Mouse (Mus musculus) bone marrow macrophage, adult 2 months (primary cell): Measurements from ENCODE around the gene Samd5. TPM values are rescaled to one million over a fixed set of nuclear protein-coding genes. Genes with fewer than 3 reads are reported as not detected.

Experiments used
- H3K27ac ChIP-seq: 2 replicates; pipeline ENCODE4 v1.5.1; 2012; ENCODE audit warnings: low read depth, low read length; ENCODE audit not compliant: insufficient read depth
- H3K4me1 ChIP-seq: 2 replicates; pipeline ENCODE4 v1.6.1; 2012; ENCODE audit warnings: low read length; ENCODE audit not compliant: control insufficient read depth, insufficient read depth
- H3K4me3 ChIP-seq: 2 replicates; pipeline ENCODE4 v1.5.1; 2012; ENCODE audit warnings: mild to moderate bottlenecking, low read length, moderate library complexity; ENCODE audit not compliant: insufficient read depth
- CTCF ChIP-seq: IDR thresholded peaks from 2 replicates; pipeline ENCODE4 v1.5.1; 2012; ENCODE audit warnings: low read depth, mild to moderate bottlenecking, low read length, moderate library complexity
- POLR2A ChIP-seq: IDR thresholded peaks from 2 replicates; pipeline ENCODE4 v1.6.1; 2012; ENCODE audit warnings: mild to moderate bottlenecking, low read depth, low read length, borderline replicate concordance
- polyA plus RNA-seq: library from polyadenylated mRNA; stranded (reverse); fragments of >200 nt; gene quantifications from 2 replicates; pipeline ENCODE4 v1.2.4, GENCODE M21; 2012; ENCODE audit not compliant: missing spikeins, insufficient read depth, insufficient read length

Samd5 gene
- polyA plus RNA-seq = not detected in 2 replicates

- Histone ChIP-seq H3K4me1 (no peaks in the 10 kb centered on the region; the same call in 1 of the 2 replicates), H3K4me3 (peak within 1 kb of the TSS; percentile 44), H3K27ac (no peak within 1 kb of the TSS)
- no peak for TF ChIP-seq POLR2A
- TF ChIP-seq CTCF = no peak
Observed at GRCm38 (mm10) chr10:9674561-9675521, at the start of gene Samd5. Samd5 (minus strand) TSS chr10:9675208.

GRCm38 (mm10) chr10:9722519-9723303 lies 47.7 kb upstream of the Samd5 start:
- Histone ChIP-seq H3K27ac (no peak overlapping the region), H3K4me3 (no peak overlapping the region)
- no peak for TF ChIP-seq POLR2A
- no peak for TF ChIP-seq CTCF

GRCm38 (mm10) chr10:9720027-9720426 lies 45.0 kb upstream of the Samd5 start:
- Histone ChIP-seq H3K4me1 (0 out of 2 replicates have a peak, but pooled peaks cover 2% of the 10 kb centered on the region), H3K27ac (no peak overlapping the region), H3K4me3 (no peak overlapping the region)
- TF ChIP-seq POLR2A (no peak), CTCF (no peak)

More at GRCm38 (mm10) chr10:9722519-9723303, 47.7 kb upstream of the Samd5 start:
- H3K4me1 ChIP-seq = 0 out of 2 replicates have a peak, but pooled peaks cover 2% of the 10 kb centered on the region

GRCm38 (mm10) chr10:9718086-9718485 lies 43.1 kb upstream of the Samd5 start:
- TF ChIP-seq POLR2A (no peak), CTCF (no peak)
- Histone ChIP-seq H3K27ac (no peak overlapping the region), H3K4me1 (0 out of 2 replicates have a peak, but pooled peaks cover 2% of the 10 kb centered on the region), H3K4me3 (no peak overlapping the region)

GRCm38 (mm10) chr10:9704956-9705355 lies 29.9 kb upstream of the Samd5 start:
- TF ChIP-seq POLR2A = no peak
- no peak for TF ChIP-seq CTCF
- peaks cover 2% of the 10 kb centered on the region; the same call in 1 of the 2 replicates for H3K4me1 ChIP-seq
- no peak overlapping the region for H3K27ac ChIP-seq
- no peak overlapping the region for H3K4me3 ChIP-seq

GRCm38 (mm10) chr10:9699071-9699761 lies 24.2 kb upstream of the Samd5 start:
- H3K4me3 ChIP-seq = no peak overlapping the region
- no peak for TF ChIP-seq CTCF
- no peak for TF ChIP-seq POLR2A
- H3K4me1 ChIP-seq = no peaks in the 10 kb centered on the region
- H3K27ac ChIP-seq = no peak overlapping the region

- no peak overlapping the region for H3K27ac ChIP-seq
- H3K4me3 ChIP-seq = no peak overlapping the region
- no peak for TF ChIP-seq CTCF
- TF ChIP-seq POLR2A = no peak
- H3K4me1 ChIP-seq = no peaks in the 10 kb centered on the region
Observed at GRCm38 (mm10) chr10:9698141-9698540, 23.1 kb upstream of the Samd5 start.

- H3K4me3 ChIP-seq = no peak overlapping the region
- TF ChIP-seq CTCF (no peak), POLR2A (no peak)
- H3K4me1 ChIP-seq = no peaks in the 10 kb centered on the region
- no peak overlapping the region for H3K27ac ChIP-seq
Observed at GRCm38 (mm10) chr10:9696543-9697141, 21.6 kb upstream of the Samd5 start.
